Mouse (Mus musculus): Measurements from ENCODE around the gene Gcgr.
A peak's percentile ranks its signal among the peaks of the same experiment; 100 is the strongest.

- TF ChIP-seq CTCF (IDR thresholded peaks at IDR 0.05; ENCODE audit: extremely low read depth, insufficient read length, insufficient replicate concordance, low read depth, low read length): no peak
- TF ChIP-seq POLR2A (IDR thresholded peaks at IDR 0.05; ENCODE audit: low read depth, low read length): peak; percentile 73
Observed at GRCm38 (mm10) chr11:120491317-120492023, 39.0 kb upstream of the Gcgr start, which contains the start of gene Slc25a10.

All from small intestine, adult 2 months (tissue).